Comparison of ENCODE assay signal across 11 mouse cellular contexts in genomic region chr5:31888341-31888740, GRCm38 (mm10).
DNase-seq lines count a peak whose midpoint lies in the region; TF ChIP-seq lines count a peak whose summit lies in the region.
"Had no signal": no experiment of that assay in that cellular context is flagged by ENCODE, and none has a peak within 500 bp of the region (broad histone marks: within the 10 kb centered on the region; RNA-seq: fewer than 3 reads in every experiment).

No protein-coding gene starts in this region.

- no peaks in the 10 kb centered on the region for H3K4me1 ChIP-seq in heart, embryonic 10.5 days
- H3K4me1 ChIP-seq: limb, embryonic 12.5 days had no signal

- intact Hi-C loops in left cerebral cortex, postnatal 4 days (cut with DNase I): no loop called here
- intact Hi-C loops in left cerebral cortex, adult 2 months (cut with DNase I): loop anchor here (10.0 kb wide), 1 partner anchor 314 kb away; no protein-coding TSS in a partner anchor

- H3K36me3 ChIP-seq in heart, embryonic 10.5 days: no peaks in the 10 kb centered on the region
- H3K36me3 ChIP-seq: limb, embryonic 12.5 days had no signal

- DNase-seq in heart, adult 11 months: peak; percentile 94
- no peak for DNase-seq in heart, embryonic 10.5 days (ENCODE audit: low spot score)
- peak; percentile 17 for DNase-seq in left cerebral cortex, postnatal 4 days
- DNase-seq in left cerebral cortex, adult 2 months (ENCODE audit: extremely low spot score in 1 of 2, low spot score in 2 of 2): no peak
- DNase-seq in brain, adult 2 months (ENCODE audit: low read depth, low spot score): peak; percentile 31
- peak; percentile 9 to 38 for DNase-seq in lung, postnatal 4 days
- DNase-seq in layer of hippocampus, postnatal 10 days (ENCODE audit: low spot score in 2 of 2): no peak
- DNase-seq: cerebellum, adult 11 months; embryo, embryonic 11 days; retina, postnatal 1 day had no signal

- no peak for TF ChIP-seq CTCF in left cerebral cortex, adult 2 months (IDR thresholded peaks at IDR 0.05)

- no peak overlapping the region for H3K4me3 ChIP-seq in heart, embryonic 10.5 days
- no peak overlapping the region for H3K4me3 ChIP-seq in left cerebral cortex, adult 2 months
- H3K4me3 ChIP-seq: limb, embryonic 12.5 days had no signal

- no peak overlapping the region for H3K27ac ChIP-seq in heart, embryonic 10.5 days
- no peak overlapping the region for H3K27ac ChIP-seq in left cerebral cortex, adult 2 months
- H3K27ac ChIP-seq: limb, embryonic 12.5 days had no signal

- WGBS in heart, embryonic 10.5 days: 90% methylated on average over 3 of the region's 3 CpGs

- H3K9me3 ChIP-seq in heart, embryonic 10.5 days: no peaks in the 10 kb centered on the region
- H3K9me3 ChIP-seq: limb, embryonic 12.5 days had no signal

- H3K27me3 ChIP-seq in heart, embryonic 10.5 days (ENCODE audit: insufficient read depth, poor library complexity, severe bottlenecking): no peaks in the 10 kb centered on the region
- H3K27me3 ChIP-seq: limb, embryonic 12.5 days had no signal

Comparison
In these comparisons a context has a peak if more than half of its experiments do, and no peak if none do; other contexts are left out.
1. DNase-seq: peak in heart, adult 11 months (single experiment), left cerebral cortex, postnatal 4 days (single experiment), brain, adult 2 months (single experiment) and lung, postnatal 4 days (2 of 2); none in heart, embryonic 10.5 days (single experiment), left cerebral cortex, adult 2 months (0 of 2) and layer of hippocampus, postnatal 10 days (0 of 2).